Comparison of ENCODE assay signal across 8 mouse cellular contexts in genomic region chr3:40443788-40444595, GRCm38 (mm10).
DNase-seq lines count a peak whose midpoint lies in the region; ATAC-seq and TF ChIP-seq lines count a peak whose summit lies in the region.

No protein-coding gene starts in this region.

- peak; percentile 82 for TF ChIP-seq CTCF in gastrocnemius, adult 2 months (IDR thresholded peaks at IDR 0.05)

- H3K4me3 ChIP-seq in gastrocnemius, adult 2 months = peak overlapping the region; percentile 8; the same call in 1 of the 2 replicates

- intact Hi-C loops in gastrocnemius, adult 2 months (cut with DNase I) = loop anchor here (5.0 kb wide), 1 partner anchor 1562 kb away; no protein-coding TSS in a partner anchor
- intact Hi-C loops in heart, postnatal 14 days (cut with DNase I) = loop anchor here (2.0 to 5.0 kb wide), 2 partner anchors 52 to 1559 kb away; no protein-coding TSS in a partner anchor

- ATAC-seq in megakaryocyte, adult 5-6 weeks (ENCODE audit: poor library complexity, severe bottlenecking) = 0 out of 2 replicates have a peak, but pooled peaks have one; percentile 40

- DNase-seq in gastrocnemius, adult 2 months = peak; percentile 37
- DNase-seq in gastrocnemius, adult 18-20 months (ENCODE audit: low spot score) = no peak
- peak; percentile 19 for DNase-seq in adrenal gland, adult 2 months
- peak; percentile 78 for DNase-seq in embryo, embryonic 9.5 days (ENCODE audit: extremely low spot score)
- peak; percentile 57 to 70 for DNase-seq in heart, postnatal 14 days
- peak; percentile 17 for DNase-seq in layer of hippocampus, adult 9-11 months
- DNase-seq in right cerebral cortex, postnatal 36 days (ENCODE audit: low spot score in 2 of 2) = peak; percentile 20 to 59

- H3K27ac ChIP-seq in gastrocnemius, adult 2 months = no peak overlapping the region
